Mouse (Mus musculus) embryonic facial prominence, embryonic 10.5 days (tissue): ENCODE data around the gene Emp1. TPM values are rescaled to one million over a fixed set of nuclear protein-coding genes. Genes with fewer than 3 reads are reported as not detected.
A peak's percentile ranks its signal among the peaks of the same experiment; 100 is the strongest.

Experiments
- DNase-seq: peaks from one replicate; pipeline ENCODE4 v3.0.0-alpha.2; 2017; ENCODE audit warnings: low spot score
- H3K27ac ChIP-seq: fragments of 300-500 bp; sonication (generic); replicated peaks from 2 replicates; pipeline ENCODE4 v1.5.1; 2016; ENCODE audit warnings: mild to moderate bottlenecking
- H3K27me3 ChIP-seq: fragments of 300-500 bp; sonication (generic); replicated peaks from 2 replicates; pipeline ENCODE4 v1.6.1; 2016; ENCODE audit warnings: low read depth, mild to moderate bottlenecking; ENCODE audit not compliant: poor library complexity, severe bottlenecking
- H3K36me3 ChIP-seq: fragments of 300-500 bp; sonication (generic); replicated peaks from 2 replicates; pipeline ENCODE4 v1.6.1; 2016; ENCODE audit warnings: mild to moderate bottlenecking, moderate library complexity
- H3K4me1 ChIP-seq: fragments of 300-500 bp; sonication (generic); 2 replicates; pipeline ENCODE4 v1.6.1; 2016
- H3K4me3 ChIP-seq: fragments of 300-500 bp; sonication (generic); 2 replicates; pipeline ENCODE4 v1.5.1; 2016; ENCODE audit warnings: mild to moderate bottlenecking, moderate library complexity
- H3K9me3 ChIP-seq: fragments of 300-500 bp; sonication (generic); 2 replicates; pipeline ENCODE4 v1.6.1; 2016; ENCODE audit warnings: mild to moderate bottlenecking
- WGBS: fragments of 180-500 bp; shearing (Covaris S2); methylation state at CpG from one replicate; pipeline ENCODE4 v1.1.7; 2016; 5-methylcytosine and 5-hydroxymethylcytosine counted together
- polyA plus RNA-seq: library from polyadenylated mRNA; unstranded; fragments of >200 nt; fragmentation: Nextera tagmentation; extraction: Ambion mirVana; gene quantifications from 2 replicates; pipeline ENCODE4 v1.2.1, GENCODE M21; 2016

The Emp1 gene
- polyA plus RNA-seq: 4.3 and 7.7 TPM in 2 replicates

- no peaks in the 10 kb centered on the region for H3K27me3 ChIP-seq
- H3K4me3 ChIP-seq: peak within 1 kb of the TSS; percentile 17; the same call in 1 of the 2 replicates
- H3K27ac ChIP-seq: peak within 1 kb of the TSS; percentile 65
- DNase-seq: no peak
- no peaks in the 10 kb centered on the region for H3K9me3 ChIP-seq
- WGBS: 51% methylated on average over 13 of the region's 13 CpGs
- H3K36me3 ChIP-seq: no peaks in the 10 kb centered on the region
- H3K4me1 ChIP-seq: peaks cover 43% of the 10 kb centered on the region
Measured at GRCm38 (mm10) chr6:135362459-135363159, at the start of gene Emp1. Emp1 (plus strand) TSS chr6:135362545.

- Histone ChIP-seq H3K27me3 (no peaks in the 10 kb centered on the region), H3K9me3 (no peaks in the 10 kb centered on the region), H3K4me3 (no peak overlapping the region), H3K27ac (no peak overlapping the region), H3K36me3 (no peaks in the 10 kb centered on the region), H3K4me1 (peaks cover 9% of the 10 kb centered on the region)
- no peak for DNase-seq
- 59% methylated on average over 9 of the region's 9 CpGs for WGBS
Measured at GRCm38 (mm10) chr6:135313981-135314380, 48.4 kb upstream of the Emp1 start.

- no peaks in the 10 kb centered on the region for H3K9me3 ChIP-seq
- WGBS: 80% methylated on average over 2 of the region's 2 CpGs
Measured at GRCm38 (mm10) chr6:135316141-135316540, 46.2 kb upstream of the Emp1 start.

GRCm38 (mm10) chr6:135319431-135319933 lies 42.9 kb upstream of the Emp1 start:
- no peak for DNase-seq
- H3K4me1 ChIP-seq: peaks cover 18% of the 10 kb centered on the region
- 79% methylated on average over 5 of the region's 5 CpGs for WGBS
- H3K27me3 ChIP-seq: no peaks in the 10 kb centered on the region
- H3K36me3 ChIP-seq: no peaks in the 10 kb centered on the region
- no peak overlapping the region for H3K4me3 ChIP-seq
- H3K9me3 ChIP-seq: no peaks in the 10 kb centered on the region
- no peak overlapping the region for H3K27ac ChIP-seq

More at GRCm38 (mm10) chr6:135316141-135316540, 46.2 kb upstream of the Emp1 start:
- no peaks in the 10 kb centered on the region for H3K36me3 ChIP-seq
- no peak for DNase-seq
- no peaks in the 10 kb centered on the region for H3K27me3 ChIP-seq
- no peak overlapping the region for H3K4me3 ChIP-seq
- no peak overlapping the region for H3K27ac ChIP-seq
- H3K4me1 ChIP-seq: peaks cover 9% of the 10 kb centered on the region

DNA sequence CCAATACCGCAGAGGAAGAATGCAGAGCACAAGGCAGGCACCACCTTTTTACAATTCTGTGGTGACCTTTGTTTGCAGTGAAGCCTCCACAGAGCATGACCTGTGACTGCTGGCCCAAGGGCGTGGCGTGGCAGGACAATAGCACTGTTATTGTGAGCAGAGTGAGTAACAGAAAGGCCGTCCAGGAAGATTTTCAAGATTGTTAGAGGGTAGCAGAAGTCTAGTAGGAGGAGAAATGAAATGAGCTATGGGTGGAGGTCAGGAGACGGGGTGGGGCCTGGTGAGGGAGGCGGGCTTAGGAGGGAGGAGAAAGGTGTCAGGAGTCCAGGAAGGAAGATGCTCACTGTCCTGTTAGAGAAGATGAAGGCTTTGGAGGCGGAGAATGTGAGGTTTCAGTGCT lies 39.6 kb upstream of the Emp1 start:
- H3K4me3 ChIP-seq: no peak overlapping the region
- no peak for DNase-seq
- no peaks in the 10 kb centered on the region for H3K36me3 ChIP-seq
- no peaks in the 10 kb centered on the region for H3K9me3 ChIP-seq
- H3K4me1 ChIP-seq: peaks cover 18% of the 10 kb centered on the region
- WGBS: 55% methylated on average over 7 of the region's 7 CpGs
- no peaks in the 10 kb centered on the region for H3K27me3 ChIP-seq
- peak overlapping the region; percentile 31 for H3K27ac ChIP-seq

DNA sequence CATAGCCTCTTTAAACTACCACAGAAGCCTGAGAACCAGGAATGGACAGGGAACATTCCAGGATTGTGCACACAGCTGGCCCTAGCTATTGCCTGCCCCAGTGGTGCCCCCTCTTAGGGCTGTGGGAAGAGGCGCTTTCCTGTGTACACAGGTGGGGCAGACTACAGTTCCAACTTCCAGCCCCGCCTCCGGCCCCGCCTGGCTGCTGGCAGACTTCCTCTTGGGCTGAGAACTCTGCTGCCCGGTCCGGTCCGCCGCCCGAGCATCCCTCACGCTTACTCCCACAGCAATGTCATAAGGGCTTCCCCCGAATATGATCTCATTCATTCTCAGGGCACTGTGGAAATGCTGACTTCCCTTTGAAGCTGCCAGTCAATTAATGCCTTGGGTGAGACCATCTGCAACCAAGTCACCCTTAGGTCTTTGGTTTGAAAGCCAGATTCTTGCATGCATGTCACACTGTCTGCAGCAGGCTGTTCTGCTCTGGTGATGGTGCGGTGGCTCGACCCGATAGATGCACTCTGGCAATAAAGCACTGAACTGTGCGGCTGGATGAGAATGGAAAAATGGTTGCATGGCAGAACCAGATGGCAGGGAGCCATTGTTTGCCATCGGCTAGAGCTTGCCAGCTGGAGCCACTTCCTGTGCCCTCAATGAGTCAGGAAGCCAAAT lies 38.9 kb upstream of the Emp1 start:
- WGBS: 47% methylated on average over 16 of the region's 16 CpGs
- peak overlapping the region; percentile 31 for H3K27ac ChIP-seq
- DNase-seq: peak; percentile 60

DNA sequence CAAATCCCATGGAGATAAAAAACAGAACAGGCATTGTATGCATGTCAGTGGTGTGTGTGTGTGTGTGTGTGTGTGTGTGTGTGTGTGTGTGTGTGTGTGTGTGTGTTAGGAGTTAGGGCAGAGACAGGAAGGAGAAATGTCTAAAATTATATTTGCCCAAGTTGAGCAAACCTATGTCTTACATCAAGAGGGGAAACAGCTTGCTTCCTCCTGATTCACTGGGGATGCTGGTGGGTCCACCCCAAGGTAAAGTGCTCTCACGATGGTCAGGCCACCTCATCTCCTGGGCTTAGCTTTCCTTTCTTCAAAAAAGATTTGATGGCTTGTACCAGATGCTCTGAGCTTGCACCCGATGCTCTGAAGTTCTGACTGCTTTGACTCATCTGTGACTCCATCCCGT lies 38.2 kb upstream of the Emp1 start:
- Histone ChIP-seq H3K27ac (no peak overlapping the region), H3K9me3 (no peaks in the 10 kb centered on the region), H3K4me3 (no peak overlapping the region), H3K36me3 (no peaks in the 10 kb centered on the region), H3K4me1 (peaks cover 18% of the 10 kb centered on the region), H3K27me3 (no peaks in the 10 kb centered on the region)
- no peak for DNase-seq
- 80% methylated on average over 3 of the region's 3 CpGs for WGBS

More for the DNA sequence above, 38.9 kb upstream of the Emp1 start:
- H3K4me3 ChIP-seq: no peak overlapping the region
- H3K9me3 ChIP-seq: no peaks in the 10 kb centered on the region
- H3K4me1 ChIP-seq: peaks cover 18% of the 10 kb centered on the region
- H3K27me3 ChIP-seq: no peaks in the 10 kb centered on the region
- no peaks in the 10 kb centered on the region for H3K36me3 ChIP-seq

GRCm38 (mm10) chr6:135324686-135325300 lies 37.6 kb upstream of the Emp1 start:
- Histone ChIP-seq H3K36me3 (no peaks in the 10 kb centered on the region), H3K4me3 (no peak overlapping the region), H3K27ac (no peak overlapping the region), H3K4me1 (peaks cover 18% of the 10 kb centered on the region), H3K9me3 (no peaks in the 10 kb centered on the region), H3K27me3 (no peaks in the 10 kb centered on the region)
- DNase-seq: no peak
- WGBS: 89% methylated on average over 9 of the region's 9 CpGs

DNA sequence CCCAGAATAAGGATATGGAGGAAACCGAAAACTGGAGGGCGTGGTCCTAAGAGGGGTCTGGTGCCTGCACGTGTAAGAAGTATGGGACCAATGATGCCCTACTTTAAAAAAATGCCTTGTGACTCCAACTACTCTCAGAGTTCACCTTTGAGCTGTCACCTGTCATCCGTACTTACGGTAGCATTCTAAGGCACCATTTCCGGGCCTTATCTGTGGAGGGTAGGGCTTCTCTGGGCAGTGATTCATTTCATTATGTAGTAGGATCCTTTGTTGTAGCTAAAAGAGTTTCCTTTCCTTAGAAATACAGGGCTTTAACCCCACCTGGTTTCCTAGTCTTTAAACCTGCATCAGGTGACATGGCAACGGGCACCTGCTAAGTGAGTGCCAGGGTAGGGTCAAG lies 35.5 kb upstream of the Emp1 start:
- 82% methylated on average over 7 of the region's 7 CpGs for WGBS
- Histone ChIP-seq H3K4me1 (peaks cover 18% of the 10 kb centered on the region), H3K9me3 (no peaks in the 10 kb centered on the region), H3K36me3 (no peaks in the 10 kb centered on the region), H3K4me3 (no peak overlapping the region), H3K27me3 (no peaks in the 10 kb centered on the region), H3K27ac (no peak overlapping the region)
- DNase-seq: no peak

DNA sequence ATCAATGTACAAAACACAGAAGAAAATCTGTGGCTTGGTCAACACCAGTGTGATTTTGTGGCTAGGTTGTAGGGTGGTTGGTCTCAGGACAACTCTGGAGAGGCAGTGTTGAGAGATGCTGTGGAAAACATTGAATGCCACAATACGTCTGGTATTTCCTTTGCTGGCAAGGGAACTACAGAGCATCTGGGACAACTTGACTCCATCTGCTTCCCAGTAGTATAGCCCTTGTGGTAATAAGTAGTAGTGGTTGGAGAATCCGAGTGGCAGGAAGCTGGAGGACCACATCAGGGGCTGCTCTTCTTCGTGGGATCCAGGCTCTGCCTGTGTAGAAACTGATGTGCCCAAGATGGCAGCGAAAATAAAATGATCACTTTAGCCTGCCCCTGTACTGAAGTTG lies 30.4 kb upstream of the Emp1 start:
- no peaks in the 10 kb centered on the region for H3K27me3 ChIP-seq
- no peak overlapping the region for H3K4me3 ChIP-seq
- H3K36me3 ChIP-seq: no peaks in the 10 kb centered on the region
- H3K4me1 ChIP-seq: peaks cover 29% of the 10 kb centered on the region
- 83% methylated on average over 4 of the region's 4 CpGs for WGBS
- H3K27ac ChIP-seq: no peak overlapping the region
- no peak for DNase-seq
- H3K9me3 ChIP-seq: no peaks in the 10 kb centered on the region

- no peak overlapping the region for H3K4me3 ChIP-seq
- no peaks in the 10 kb centered on the region for H3K36me3 ChIP-seq
- H3K27ac ChIP-seq: peak overlapping the region; percentile 81
- H3K4me1 ChIP-seq: peaks cover 29% of the 10 kb centered on the region
- peak; percentile 78 for DNase-seq
- 19% methylated on average over 10 of the region's 10 CpGs for WGBS
- H3K27me3 ChIP-seq: no peaks in the 10 kb centered on the region
- no peaks in the 10 kb centered on the region for H3K9me3 ChIP-seq
Measured at GRCm38 (mm10) chr6:135332737-135333281, 29.5 kb upstream of the Emp1 start.

- H3K27me3 ChIP-seq: no peaks in the 10 kb centered on the region
- H3K36me3 ChIP-seq: no peaks in the 10 kb centered on the region
- H3K27ac ChIP-seq: peak overlapping the region; percentile 79
- H3K4me3 ChIP-seq: no peak overlapping the region
- DNase-seq: peak; percentile 32
- WGBS: 69% methylated on average over 5 of the region's 5 CpGs
- no peaks in the 10 kb centered on the region for H3K9me3 ChIP-seq
- peaks cover 29% of the 10 kb centered on the region for H3K4me1 ChIP-seq
Measured at GRCm38 (mm10) chr6:135333994-135334651, 28.2 kb upstream of the Emp1 start.
